Mouse (Mus musculus) megakaryocyte progenitor cell, adult 5-6 weeks (primary cell): ENCODE measurements at regions not wholly inside any gene's neighbourhood (a gene's known extent, or its start where the extent isn't known, plus 50 kb on each side); places are given as distances from the start of the nearest gene placed in this dataset.
"Not testable (repeated sequence)": the region's sequence is repeated elsewhere in the genome, so short reads cannot be mapped to it uniquely, and the experiment has no call there.

ENCODE experiments used
- ATAC-seq: replicated peaks from 2 replicates; pipeline ENCODE4 v1.8.0; 2016; ENCODE audit warnings: mild to moderate bottlenecking, moderate TSS enrichment, inconsistent platforms; ENCODE audit not compliant: poor library complexity

- ATAC-seq = no peak
Observed at GRCm38 (mm10) chr3:11094804-11095203, 759.3 kb upstream of the Gm38303 start.

GRCm38 (mm10) chr3:11094138-11094537 lies 758.7 kb upstream of the Gm38303 start:
- no peak for ATAC-seq

- no peak for ATAC-seq
Observed at GRCm38 (mm10) chr3:11083291-11083690, 747.8 kb upstream of the Gm38303 start.

- no peak for ATAC-seq
Observed at GRCm38 (mm10) chr3:11074012-11074411, 738.5 kb upstream of the Gm38303 start.

DNA sequence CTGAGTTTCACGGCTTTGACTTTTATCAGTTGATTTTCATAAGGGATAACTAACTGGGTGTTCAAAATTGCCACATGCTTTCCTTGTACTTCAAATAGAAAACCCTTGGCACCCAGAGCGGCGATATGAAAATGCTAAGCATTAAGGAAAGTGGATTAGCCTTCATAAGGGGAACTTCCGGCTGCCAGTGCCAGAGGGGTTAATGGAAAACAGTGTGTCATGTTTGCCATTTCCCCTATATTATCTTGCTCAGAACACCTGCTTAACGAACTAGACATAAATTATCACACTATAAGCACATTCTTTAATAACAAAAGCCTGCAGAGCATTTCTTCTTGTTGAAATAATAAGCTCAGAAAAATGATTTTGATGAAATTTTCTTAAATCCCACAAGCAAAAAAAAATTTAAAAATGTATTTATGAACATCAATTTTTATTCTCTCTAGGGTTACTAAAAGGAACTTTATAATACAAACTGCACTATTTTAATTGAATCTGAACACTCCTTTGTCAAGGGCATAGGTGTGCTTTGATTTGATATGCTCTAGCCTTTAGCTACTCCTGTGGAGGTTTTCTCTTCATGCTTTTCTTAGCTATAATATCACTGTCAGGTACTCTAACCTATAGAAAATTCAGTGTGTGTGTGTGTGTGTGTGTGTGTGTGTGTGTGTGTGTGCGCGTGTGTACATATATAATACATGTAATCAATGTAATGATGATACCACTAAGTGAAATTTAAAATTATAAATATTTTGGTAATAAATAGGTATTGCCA lies 699.7 kb upstream of the Gm38303 start:
- ATAC-seq = peak; percentile 85

GRCm38 (mm10) chr3:11029991-11030390 lies 694.5 kb upstream of the Gm38303 start:
- ATAC-seq = no peak

DNA sequence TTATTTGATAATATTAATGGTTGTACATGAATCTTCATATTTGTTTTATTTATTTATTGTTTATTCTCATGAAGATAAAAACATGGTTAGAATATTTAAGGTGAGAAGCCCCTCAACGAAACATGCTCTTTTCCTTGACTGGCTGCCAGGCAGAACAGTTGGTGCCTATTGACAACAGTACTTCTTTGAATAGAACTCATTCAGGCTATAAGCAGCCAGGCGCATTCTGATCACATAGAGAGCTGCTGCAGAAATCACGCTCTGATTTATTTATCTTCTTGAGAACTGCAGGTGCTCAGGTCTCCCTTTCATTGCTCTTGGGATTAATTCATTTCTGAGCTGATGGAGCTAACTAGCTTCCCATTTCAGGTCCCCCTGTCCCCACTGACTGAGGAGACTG lies 688.9 kb upstream of the Gm38303 start:
- ATAC-seq = no peak

GRCm38 (mm10) chr3:11020048-11020447 lies 684.6 kb upstream of the Gm38303 start:
- no peak for ATAC-seq

- ATAC-seq = not testable (repeated sequence)
Observed at GRCm38 (mm10) chr3:11014911-11015310, 679.4 kb upstream of the Gm38303 start.

GRCm38 (mm10) chr3:11007363-11007762 lies 671.9 kb upstream of the Gm38303 start:
- no peak for ATAC-seq

- no peak for ATAC-seq
Observed at GRCm38 (mm10) chr3:11006531-11007269, 671.2 kb upstream of the Gm38303 start.

DNA sequence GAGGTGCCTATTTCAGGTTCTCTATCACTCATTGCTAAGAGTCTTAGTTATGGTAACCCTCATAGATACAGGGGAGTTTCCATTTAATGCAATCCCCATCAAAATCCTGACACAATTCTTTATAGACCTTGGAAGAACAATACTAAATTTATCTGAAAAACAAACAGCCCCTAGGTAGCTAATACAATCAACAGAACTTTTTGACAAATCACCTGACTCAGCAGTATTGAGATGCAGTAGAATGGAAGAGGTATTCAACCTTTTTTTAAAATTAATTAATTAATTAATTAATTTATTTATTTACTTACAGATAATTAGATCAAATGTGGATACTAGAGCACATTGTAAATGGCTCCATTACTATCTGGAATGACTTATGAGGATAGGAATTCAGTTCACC lies 643.5 kb upstream of the Gm38303 start:
- no peak for ATAC-seq

DNA sequence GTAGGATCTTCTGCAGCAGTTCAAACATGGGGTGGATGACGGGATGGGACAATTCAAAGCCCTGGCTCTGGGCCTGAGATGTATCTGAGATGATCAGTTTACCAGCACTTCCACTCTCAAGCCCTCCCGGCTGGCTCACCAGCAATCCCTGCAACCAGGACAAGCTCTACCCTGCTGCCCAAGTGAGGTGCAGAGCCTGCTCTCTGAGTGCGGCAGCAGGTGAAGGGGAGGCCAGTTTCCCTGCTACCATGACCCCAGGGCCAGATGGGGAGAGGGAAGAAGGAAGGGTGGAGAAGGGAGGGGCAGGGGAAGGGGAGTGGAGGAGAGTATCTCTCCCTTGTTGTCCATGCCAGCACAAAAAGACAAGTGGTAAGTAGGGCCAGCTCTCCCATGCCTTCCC lies 638.9 kb upstream of the Gm38303 start:
- no peak for ATAC-seq

DNA sequence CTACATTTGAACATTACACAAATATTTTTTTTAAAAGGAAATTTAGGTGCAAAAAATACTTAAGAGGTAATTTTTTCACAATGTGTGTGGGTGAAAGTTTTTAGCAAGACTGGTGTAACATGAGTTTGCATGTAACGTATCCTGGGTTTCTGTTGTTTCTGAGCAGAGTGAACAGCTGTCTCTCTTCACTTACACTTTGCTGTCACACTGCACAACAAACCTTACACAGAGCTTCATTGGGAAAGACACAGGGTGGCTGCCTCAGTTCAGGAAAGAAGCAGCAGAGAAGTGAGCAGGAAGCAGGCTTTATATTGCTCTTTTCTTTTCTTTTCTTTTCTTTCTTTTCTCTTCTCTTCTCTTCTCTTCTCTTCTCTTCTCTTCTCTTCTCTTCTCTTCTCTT lies 617.1 kb upstream of the Gm38303 start:
- ATAC-seq = no peak

GRCm38 (mm10) chr3:10917056-10917455 lies 581.6 kb upstream of the Gm38303 start:
- no peak for ATAC-seq

- ATAC-seq = no peak
Observed at GRCm38 (mm10) chr3:10891981-10892380, 556.5 kb upstream of the Gm38303 start.
